Mouse (Mus musculus) kidney, adult 8-10 months (tissue): Measurements from ENCODE around the gene Zbtb7b.

Source experiments
- DNase-seq, 2 experiments: peaks; one replicate each; pipeline ENCODE4 v3.0.0; 2022

Zbtb7b gene

DNA sequence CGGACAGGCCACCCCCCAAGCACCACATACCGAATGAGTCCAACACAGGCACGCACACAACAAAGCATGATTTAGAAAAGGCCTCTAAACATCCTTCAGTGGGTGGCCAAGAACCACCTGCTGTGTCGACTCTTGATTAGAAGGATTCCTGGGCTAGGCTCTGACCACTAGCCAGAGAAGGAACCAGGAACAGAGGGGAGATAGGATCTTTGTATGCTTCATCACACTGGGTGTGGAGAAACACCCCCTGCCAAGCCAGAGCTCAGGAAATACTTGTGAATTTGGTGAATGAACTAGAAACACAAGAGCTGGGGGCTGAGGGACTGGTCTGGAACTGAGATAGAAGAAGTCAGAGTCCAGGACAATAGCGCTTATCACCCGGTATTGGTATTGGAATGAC lies 58.0 kb downstream of the Zbtb7b start:
- DNase-seq: no peak

DNA sequence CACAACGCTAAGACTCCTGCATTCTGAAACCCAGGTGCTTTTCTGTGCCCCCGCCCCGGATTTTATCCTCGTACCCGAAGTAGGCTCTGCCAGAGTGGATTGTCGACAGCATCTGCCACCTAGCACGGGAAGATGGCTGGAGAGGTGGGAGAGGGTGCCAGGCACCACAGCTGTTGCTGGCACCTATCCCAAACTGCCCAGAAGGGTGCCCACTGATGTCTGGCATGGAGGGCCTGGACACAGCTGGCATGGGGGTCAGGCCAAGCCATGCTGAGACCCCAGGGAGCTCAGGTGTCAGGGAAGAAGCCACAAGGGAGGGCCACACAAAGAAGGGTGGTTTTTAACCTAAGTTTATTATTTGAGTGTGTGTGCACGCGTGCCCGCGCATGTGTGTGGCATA lies 61.5 kb downstream of the Zbtb7b start:
- no peak for DNase-seq

DNA sequence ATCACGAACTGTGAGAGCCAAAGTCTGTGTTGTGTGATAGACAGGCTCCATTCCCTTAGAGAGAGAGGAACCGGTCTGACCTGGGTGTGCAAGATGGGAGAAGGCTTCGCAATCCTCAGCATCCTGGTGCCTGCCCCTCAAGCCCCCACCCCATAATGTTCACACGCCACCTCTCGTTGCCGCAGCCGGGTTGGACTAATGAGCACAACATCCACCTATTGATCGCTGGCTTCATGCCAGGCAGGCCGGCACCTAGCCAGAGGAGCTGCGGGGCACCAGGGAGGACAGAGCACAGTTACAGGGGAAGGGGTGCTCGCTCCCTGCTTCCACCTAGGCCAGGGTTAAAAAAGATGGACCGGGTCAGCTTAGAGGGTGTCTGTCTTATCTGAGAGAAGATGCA lies 62.1 kb downstream of the Zbtb7b start:
- DNase-seq: no peak

DNA sequence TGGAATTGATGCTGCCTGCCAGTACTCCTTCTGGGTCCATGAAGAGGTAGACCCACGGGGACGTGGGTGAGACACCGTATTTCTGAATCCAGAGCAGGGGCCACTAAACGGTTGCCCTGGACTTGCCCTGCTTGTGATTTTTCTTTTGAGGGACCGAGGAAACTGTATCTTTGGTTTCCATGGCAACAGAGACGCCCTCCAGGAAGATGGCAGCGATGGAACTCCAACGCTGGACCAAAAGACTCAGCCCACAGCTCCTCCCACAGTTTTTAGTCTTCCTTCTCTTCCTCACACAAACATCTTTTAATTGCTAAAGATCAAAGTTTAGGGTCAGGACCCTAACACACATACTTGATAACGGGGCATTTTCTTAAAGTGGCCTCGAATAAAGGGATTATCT lies 62.6 kb downstream of the Zbtb7b start:
- DNase-seq: no peak

DNA sequence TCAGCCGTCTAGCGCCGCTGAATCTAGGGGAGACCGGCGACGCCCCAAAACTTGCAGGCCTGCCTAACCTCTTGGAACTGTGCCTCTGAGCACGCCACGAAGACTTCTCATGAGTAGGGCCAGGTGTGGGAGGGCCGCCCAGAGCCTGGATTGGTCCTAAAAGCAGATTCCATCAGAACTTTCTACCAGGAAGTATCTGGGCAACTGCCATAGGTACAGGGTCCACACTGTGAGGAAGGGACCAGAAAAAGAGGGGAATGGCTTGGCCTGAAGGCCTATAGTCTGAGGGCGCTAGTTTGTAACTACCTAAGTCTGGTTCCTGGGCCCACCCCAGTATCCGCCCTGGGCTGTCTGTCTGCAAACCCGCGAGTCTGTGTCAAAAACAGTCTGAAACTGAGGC lies 63.0 kb downstream of the Zbtb7b start:
- DNase-seq: no peak

DNA sequence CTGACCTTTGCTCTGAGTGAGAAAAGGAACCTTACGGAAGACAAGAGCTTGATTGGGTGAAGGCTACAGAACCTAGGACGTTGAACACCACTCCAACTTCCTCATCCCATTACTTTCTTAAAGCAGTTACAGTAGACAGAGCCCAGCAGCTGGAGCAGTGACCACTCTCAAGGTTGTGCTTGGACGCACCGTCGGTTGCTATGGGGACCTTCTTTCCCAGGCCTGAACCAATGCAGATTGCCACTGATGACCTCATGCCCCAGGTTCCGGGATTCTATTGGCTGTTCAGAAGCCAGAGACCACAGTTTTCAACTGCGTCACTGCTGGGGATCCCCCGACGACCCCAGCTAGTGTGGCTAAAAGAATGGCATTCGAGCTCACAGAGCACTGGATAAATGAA lies 63.6 kb downstream of the Zbtb7b start:
- DNase-seq: no peak

DNA sequence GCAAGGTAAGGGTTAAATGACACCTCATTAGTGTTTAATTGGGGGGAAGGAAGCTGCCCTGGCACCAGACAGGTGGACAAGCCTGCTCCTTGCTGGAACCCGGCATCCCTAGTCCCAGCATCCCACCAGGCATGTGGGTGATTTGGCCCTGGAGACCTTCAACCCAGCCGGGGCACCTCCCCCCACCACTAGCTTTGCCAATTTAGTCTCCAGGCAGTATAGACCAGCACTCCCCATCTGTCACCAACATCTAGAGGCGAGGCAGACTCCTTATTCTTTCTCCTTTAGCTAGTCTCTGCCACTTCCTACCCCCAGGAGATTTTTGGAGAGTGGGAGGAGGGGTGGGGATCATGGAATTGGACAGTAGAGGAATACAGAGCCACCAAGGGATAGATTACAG lies 64.2 kb downstream of the Zbtb7b start:
- DNase-seq: no peak

DNA sequence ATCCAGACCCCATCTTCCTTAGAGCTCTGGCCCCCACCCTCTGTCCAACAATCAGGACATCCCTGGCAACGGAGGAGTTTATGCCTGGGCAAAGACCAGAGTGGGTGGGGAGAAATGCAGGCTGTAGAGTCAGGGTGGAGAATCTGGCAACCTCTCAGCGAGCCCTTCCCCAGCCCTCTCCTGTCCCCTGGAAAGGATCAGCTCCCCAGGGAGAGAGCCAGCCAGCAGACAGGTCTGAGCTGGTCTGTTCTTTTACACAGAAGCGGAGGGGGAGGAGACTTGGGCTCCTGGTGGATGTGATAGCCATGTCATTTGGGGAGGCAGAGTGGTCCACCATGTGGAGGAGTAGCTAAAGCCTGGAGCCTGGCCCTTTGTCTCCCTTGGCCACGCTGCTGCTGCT lies 66.0 kb downstream of the Zbtb7b start:
- no peak for DNase-seq
